Mouse (Mus musculus) ovary, postnatal 36 days (tissue): ENCODE measurements around the gene Rnf135.
"Not testable (repeated sequence)": the region's sequence is repeated elsewhere in the genome, so short reads cannot be mapped to it uniquely, and the experiment has no call there.

ENCODE experiments used
- DNase-seq: peaks from one replicate; pipeline ENCODE4 v3.0.0; 2022; ENCODE audit warnings: low spot score, mixed read lengths

Rnf135 gene

GRCm38 (mm10) chr11:80202296-80202695, 18.6 kb downstream of the Rnf135 start:
- DNase-seq: no peak

- DNase-seq: no peak
These were observed 20.4 kb downstream of the Rnf135 start for GRCm38 (mm10) chr11:80204037-80204436.

GRCm38 (mm10) chr11:80204941-80205340, 21.3 kb downstream of the Rnf135 start:
- no peak for DNase-seq

GRCm38 (mm10) chr11:80208465-80208859, 24.8 kb downstream of the Rnf135 start:
- no peak for DNase-seq

- DNase-seq: peak; percentile 96
These were observed 25.5 kb downstream of the Rnf135 start, which contains the start of gene Rhot1 for GRCm38 (mm10) chr11:80208860-80209800. Gene Rhot1, plus strand, starts transcription at chr11:80209019.

- no peak for DNase-seq
These were observed 26.7 kb downstream of the Rnf135 start for GRCm38 (mm10) chr11:80210321-80210720.

GRCm38 (mm10) chr11:80212282-80212681, 28.6 kb downstream of the Rnf135 start:
- DNase-seq: no peak

GRCm38 (mm10) chr11:80215291-80215690, 31.6 kb downstream of the Rnf135 start:
- DNase-seq: no peak

- DNase-seq: no peak
These were observed 35.1 kb downstream of the Rnf135 start for GRCm38 (mm10) chr11:80218657-80219293.

GRCm38 (mm10) chr11:80230066-80230465, 46.4 kb downstream of the Rnf135 start:
- not testable (repeated sequence) for DNase-seq

GRCm38 (mm10) chr11:80237278-80237677, 53.6 kb downstream of the Rnf135 start:
- DNase-seq: no peak

- DNase-seq: no peak
These were observed 54.7 kb downstream of the Rnf135 start for GRCm38 (mm10) chr11:80238306-80238705.

GRCm38 (mm10) chr11:80247026-80247425, 63.4 kb downstream of the Rnf135 start:
- DNase-seq: no peak

GRCm38 (mm10) chr11:80248531-80248930, 64.9 kb downstream of the Rnf135 start:
- no peak for DNase-seq
